Mouse (Mus musculus) hindbrain, embryonic 15.5 days (tissue): ENCODE measurements at regions not wholly inside any gene's neighbourhood (a gene's known extent, or its start where the extent isn't known, plus 50 kb on each side); places are given as distances from the start of the nearest gene placed in this dataset.

Experiments
- ATAC-seq: fragments of 200-750 bp; cut with Nextera tagmentation; 2 replicates; pipeline ENCODE4 v1.8.0; 2017; ENCODE audit warnings: low read depth, moderate number of reproducible peaks, moderate TSS enrichment; ENCODE audit not compliant: low FRiP score
- H3K27ac ChIP-seq: fragments of 300-500 bp; sonication (generic); replicated peaks from 2 replicates; pipeline ENCODE4 v1.5.1; 2015; ENCODE audit warnings: mild to moderate bottlenecking, inconsistent platforms
- H3K27me3 ChIP-seq: fragments of 300-500 bp; sonication (generic); 2 replicates; pipeline ENCODE4 v1.6.1; 2015; ENCODE audit warnings: control low read depth, inconsistent platforms
- H3K36me3 ChIP-seq: fragments of 300-500 bp; sonication (generic); 2 replicates; pipeline ENCODE4 v1.6.1; 2015; ENCODE audit warnings: control low read depth, inconsistent platforms
- H3K4me1 ChIP-seq: fragments of 300-500 bp; sonication (generic); replicated peaks from 2 replicates; pipeline ENCODE4 v1.6.1; 2015; ENCODE audit warnings: control low read depth, inconsistent platforms
- H3K4me2 ChIP-seq: fragments of 300-500 bp; sonication (generic); 2 replicates; pipeline ENCODE4 v1.6.1; 2015; ENCODE audit warnings: moderate library complexity, mild to moderate bottlenecking, inconsistent platforms
- H3K4me3 ChIP-seq: fragments of 300-500 bp; sonication (generic); 2 replicates; pipeline ENCODE4 v1.5.1; 2015; ENCODE audit warnings: mild to moderate bottlenecking, inconsistent platforms
- H3K9ac ChIP-seq: fragments of 300-500 bp; sonication (generic); 2 replicates; pipeline ENCODE4 v1.6.1; 2015; ENCODE audit warnings: inconsistent platforms
- H3K9me3 ChIP-seq: fragments of 300-500 bp; sonication (generic); 2 replicates; pipeline ENCODE4 v1.6.1; 2016; ENCODE audit warnings: control low read depth, inconsistent platforms
- WGBS: fragments of 180-500 bp; shearing (Covaris S2); methylation state at CpG from one replicate; pipeline ENCODE4 v1.1.7; 2015; 5-methylcytosine and 5-hydroxymethylcytosine counted together

DNA sequence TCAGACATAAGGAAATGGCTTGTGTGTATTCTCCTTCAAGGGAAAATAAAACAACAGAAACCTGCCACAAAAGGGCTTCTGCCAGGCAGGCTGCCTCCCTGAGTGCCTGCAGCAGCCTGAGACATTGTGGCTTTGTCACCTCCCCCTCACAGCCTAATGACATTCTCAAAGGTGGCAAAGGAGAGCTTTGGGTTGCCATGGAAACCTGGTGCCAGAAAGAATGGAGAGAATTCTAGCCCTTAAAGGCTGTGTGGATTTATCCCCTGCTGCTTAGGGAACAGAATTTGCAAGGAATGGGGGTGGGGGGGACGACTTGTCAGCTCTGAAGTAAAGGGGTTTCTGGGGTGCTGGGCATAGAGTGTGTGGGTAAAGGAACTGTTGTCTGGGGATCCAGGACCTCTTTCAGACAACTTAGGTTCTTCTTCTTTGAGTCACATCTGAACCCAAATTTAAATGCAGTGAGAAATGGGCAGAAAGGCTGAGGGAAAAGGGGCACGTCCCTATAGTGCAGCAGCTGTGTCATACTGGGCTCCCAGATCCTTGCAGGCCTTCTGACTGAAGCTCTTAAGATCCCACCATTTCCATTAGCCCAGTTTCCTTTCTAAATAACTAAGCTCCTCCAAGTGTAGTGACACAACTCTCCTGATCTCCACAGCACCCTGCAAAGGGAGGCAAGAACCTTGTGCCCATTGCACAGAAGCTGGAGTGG is 86.8 kb downstream of the Il9r start:
- Histone ChIP-seq H3K27ac (peak overlapping the region; percentile 87), H3K27me3 (no peaks in the 10 kb centered on the region), H3K9ac (no peak overlapping the region), H3K36me3 (no peaks in the 10 kb centered on the region), H3K4me2 (no peak overlapping the region), H3K9me3 (no peaks in the 10 kb centered on the region), H3K4me1 (peaks cover 43% of the 10 kb centered on the region), H3K4me3 (no peak overlapping the region)
- ATAC-seq = peak; percentile 86
- WGBS = 12% methylated on average over 2 of the region's 2 CpGs

DNA sequence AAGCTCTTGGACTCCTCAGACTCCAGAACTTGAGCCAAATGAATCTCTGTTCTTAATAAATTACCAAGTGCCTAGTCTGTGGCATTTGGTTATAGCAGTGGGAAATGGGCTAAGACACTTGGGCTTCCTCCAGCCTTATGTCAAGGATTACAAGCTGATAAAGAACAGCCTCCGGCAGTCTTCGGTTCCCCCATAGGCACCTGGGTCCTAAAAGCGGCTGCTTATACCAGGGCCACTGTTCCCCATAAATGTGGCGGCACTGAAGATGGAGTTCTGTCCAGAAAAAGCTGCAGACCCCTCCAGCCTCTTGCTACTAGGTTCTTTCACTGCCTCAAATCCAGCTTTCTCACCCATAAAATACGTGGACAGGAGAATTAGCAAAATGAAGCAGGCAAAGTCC is 87.6 kb downstream of the Il9r start:
- peaks cover 38% of the 10 kb centered on the region for H3K4me1 ChIP-seq
- 12% methylated on average over 5 of the region's 5 CpGs for WGBS
- H3K4me2 ChIP-seq = no peak overlapping the region

DNA sequence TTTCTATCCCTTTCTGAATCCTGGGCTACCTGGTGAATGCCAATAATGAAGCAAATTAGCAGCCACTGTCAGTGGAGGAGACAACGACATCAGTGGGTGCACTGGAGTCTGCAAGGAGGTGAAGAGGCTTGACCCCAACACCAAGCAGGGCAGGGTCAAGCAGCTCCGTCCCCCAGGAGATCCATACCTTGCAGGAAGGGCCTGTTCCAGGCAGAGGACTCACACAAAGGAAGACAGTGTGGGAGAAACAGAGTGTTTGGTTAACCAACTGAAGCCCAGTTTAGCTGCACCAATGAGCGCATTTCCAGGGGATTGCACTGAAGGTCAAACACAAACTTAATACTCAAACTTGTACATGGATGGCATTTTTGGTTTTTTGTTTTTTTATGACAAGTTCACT is 88.2 kb downstream of the Il9r start:
- Histone ChIP-seq H3K27me3 (no peaks in the 10 kb centered on the region), H3K9ac (no peak overlapping the region), H3K27ac (peak overlapping the region; percentile 87), H3K4me2 (no peak overlapping the region), H3K36me3 (no peaks in the 10 kb centered on the region), H3K4me3 (no peak overlapping the region), H3K9me3 (no peaks in the 10 kb centered on the region), H3K4me1 (peaks cover 38% of the 10 kb centered on the region)
- WGBS = 50% methylated on average over 3 of the region's 3 CpGs
- no peak for ATAC-seq

More for the DNA sequence above, 87.6 kb downstream of the Il9r start:
- Histone ChIP-seq H3K4me3 (no peak overlapping the region), H3K27me3 (no peaks in the 10 kb centered on the region), H3K27ac (peak overlapping the region; percentile 87), H3K36me3 (no peaks in the 10 kb centered on the region), H3K9me3 (no peaks in the 10 kb centered on the region), H3K9ac (no peak overlapping the region)
- no peak for ATAC-seq

DNA sequence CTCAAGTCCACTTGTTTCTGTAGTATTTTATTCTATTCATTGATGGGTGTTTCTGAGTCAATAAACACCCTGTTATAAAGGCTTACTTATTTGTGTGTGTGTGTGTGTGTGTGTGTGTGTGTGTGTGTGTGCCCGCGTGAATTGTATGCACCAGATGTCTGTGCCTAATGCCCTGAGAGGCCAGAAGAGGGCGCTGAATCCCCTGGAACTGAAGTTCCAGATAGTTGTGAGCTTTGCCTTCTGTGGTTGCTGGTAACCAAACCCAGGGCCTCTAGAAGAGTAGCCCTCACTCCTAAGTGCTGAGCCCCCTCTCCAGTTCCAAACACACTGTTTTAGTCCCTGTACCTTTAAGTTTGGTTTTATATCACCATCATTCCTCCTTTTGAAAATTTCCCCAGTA is 90.2 kb downstream of the Il9r start:
- no peak for ATAC-seq
- H3K4me2 ChIP-seq = no peak overlapping the region
- no peaks in the 10 kb centered on the region for H3K27me3 ChIP-seq
- H3K9me3 ChIP-seq = no peaks in the 10 kb centered on the region
- H3K9ac ChIP-seq = no peak overlapping the region
- H3K4me1 ChIP-seq = peaks cover 51% of the 10 kb centered on the region
- H3K4me3 ChIP-seq = no peak overlapping the region
- WGBS = 91% methylated on average over 3 of the region's 3 CpGs
- H3K27ac ChIP-seq = no peak overlapping the region
- H3K36me3 ChIP-seq = no peaks in the 10 kb centered on the region
